Mouse (Mus musculus) C2C12 (cell line): Measurements from ENCODE around the gene Pus7.

ENCODE experiments used
- CTCF ChIP-seq: IDR thresholded peaks from one replicate; pipeline ENCODE4 v1.5.1; 2011; ENCODE audit not compliant: control insufficient read depth, insufficient read depth, insufficient read length
- MYOG ChIP-seq: IDR thresholded peaks from one replicate; pipeline ENCODE4 v1.6.1; 2011; ENCODE audit not compliant: control insufficient read depth, insufficient read length; ENCODE audit errors: extremely low read depth

- TF ChIP-seq MYOG (no peak), CTCF (no peak)
Measured at GRCm38 (mm10) chr5:23782931-23783877, at the start of gene Pus7.
